ENCODE assay signal across 8 mouse cellular contexts in genomic region chr10:68558828-68559219, GRCm38 (mm10). TPM values are rescaled to one million over a fixed set of nuclear protein-coding genes. Genes with fewer than 3 reads are reported as not detected.
DNase-seq lines count a peak whose midpoint lies in the region; ATAC-seq and TF ChIP-seq lines count a peak whose summit lies in the region.
"Had no signal": no experiment of that assay in that cellular context is flagged by ENCODE, and none has a peak within 500 bp of the region (broad histone marks: within the 10 kb centered on the region; RNA-seq: fewer than 3 reads in every experiment).

No protein-coding gene starts in this region.

- no peaks in the 10 kb centered on the region for H3K9me3 ChIP-seq in heart, embryonic 12.5 days (replicated peaks)
- no peaks in the 10 kb centered on the region for H3K9me3 ChIP-seq in lung, embryonic 15.5 days
- H3K9me3 ChIP-seq in embryonic facial prominence, embryonic 15.5 days (replicated peaks): no peaks in the 10 kb centered on the region
- H3K9me3 ChIP-seq in stomach, postnatal 0 days (ENCODE audit: control insufficient read depth, low read length): no peaks in the 10 kb centered on the region
- H3K9me3 ChIP-seq: hindbrain, embryonic 10.5 days had no signal

- TF ChIP-seq EP300 in stomach, postnatal 0 days (optimal IDR thresholded peaks at IDR 0.05): peak; percentile 11

- WGBS in heart, embryonic 12.5 days: 67% methylated on average over 4 of the region's 4 CpGs
- WGBS in lung, embryonic 15.5 days: 50% methylated on average over 4 of the region's 4 CpGs
- 25% methylated on average over 4 of the region's 4 CpGs for WGBS in embryonic facial prominence, embryonic 15.5 days
- WGBS in stomach, postnatal 0 days: 34% methylated on average over 4 of the region's 4 CpGs

- H3K27ac ChIP-seq in heart, embryonic 12.5 days (ENCODE audit: poor library complexity, severe bottlenecking): peak overlapping the region; percentile 14; the same call in 1 of the 2 replicates
- peak overlapping the region; percentile 72 for H3K27ac ChIP-seq in lung, embryonic 15.5 days
- H3K27ac ChIP-seq in embryonic facial prominence, embryonic 15.5 days (replicated peaks): peak overlapping the region; percentile 86
- no peak overlapping the region for H3K27ac ChIP-seq in stomach, postnatal 0 days (replicated peaks)
- H3K27ac ChIP-seq: hindbrain, embryonic 10.5 days had no signal

- no peak for TF ChIP-seq CTCF in stomach, postnatal 0 days (IDR thresholded peaks at IDR 0.05; ENCODE audit: low read depth)

- H3K9ac ChIP-seq in heart, embryonic 12.5 days: no peak overlapping the region
- no peak overlapping the region for H3K9ac ChIP-seq in lung, embryonic 15.5 days
- no peak overlapping the region for H3K9ac ChIP-seq in embryonic facial prominence, embryonic 15.5 days
- H3K9ac ChIP-seq in stomach, postnatal 0 days (ENCODE audit: low read length): no peak overlapping the region

- no peak overlapping the region for H3K4me2 ChIP-seq in heart, embryonic 12.5 days
- peak overlapping the region; percentile 12; the same call in 1 of the 2 replicates for H3K4me2 ChIP-seq in lung, embryonic 15.5 days
- H3K4me2 ChIP-seq in embryonic facial prominence, embryonic 15.5 days (replicated peaks): peak overlapping the region; percentile 32
- no peak overlapping the region for H3K4me2 ChIP-seq in stomach, postnatal 0 days (replicated peaks; ENCODE audit: low read depth)

- H3K4me1 ChIP-seq in heart, embryonic 12.5 days (replicated peaks): no peaks in the 10 kb centered on the region
- H3K4me1 ChIP-seq in lung, embryonic 15.5 days: peaks cover 14% of the 10 kb centered on the region
- H3K4me1 ChIP-seq in embryonic facial prominence, embryonic 15.5 days: peaks cover 13% of the 10 kb centered on the region
- H3K4me1 ChIP-seq in stomach, postnatal 0 days (replicated peaks; ENCODE audit: control insufficient read depth, insufficient read depth): no peaks in the 10 kb centered on the region
- H3K4me1 ChIP-seq: hindbrain, embryonic 10.5 days had no signal

- no peaks in the 10 kb centered on the region for H3K36me3 ChIP-seq in heart, embryonic 12.5 days
- H3K36me3 ChIP-seq in lung, embryonic 15.5 days: no peaks in the 10 kb centered on the region
- no peaks in the 10 kb centered on the region for H3K36me3 ChIP-seq in embryonic facial prominence, embryonic 15.5 days
- no peaks in the 10 kb centered on the region for H3K36me3 ChIP-seq in stomach, postnatal 0 days (ENCODE audit: control insufficient read depth, insufficient read depth, low read length)
- H3K36me3 ChIP-seq: hindbrain, embryonic 10.5 days had no signal

- ATAC-seq in heart, embryonic 12.5 days (ENCODE audit: insufficient number of reproducible peaks, low FRiP score): no peak
- no peak for ATAC-seq in lung, embryonic 15.5 days (ENCODE audit: borderline replicate concordance, extremely low read depth, low FRiP score, low TSS enrichment)
- ATAC-seq in embryonic facial prominence, embryonic 15.5 days (ENCODE audit: insufficient number of reproducible peaks, low FRiP score, low TSS enrichment, low read depth): no peak; the same call in 1 of the 2 replicates
- ATAC-seq in stomach, postnatal 0 days (ENCODE audit: low FRiP score, low TSS enrichment): no peak

- H3K27me3 ChIP-seq in heart, embryonic 12.5 days (replicated peaks): no peaks in the 10 kb centered on the region
- no peaks in the 10 kb centered on the region for H3K27me3 ChIP-seq in lung, embryonic 15.5 days
- H3K27me3 ChIP-seq in embryonic facial prominence, embryonic 15.5 days: no peaks in the 10 kb centered on the region
- H3K27me3 ChIP-seq in stomach, postnatal 0 days (ENCODE audit: control insufficient read depth, insufficient read depth, low read length): no peaks in the 10 kb centered on the region

- H3K4me3 ChIP-seq in heart, embryonic 12.5 days: no peak overlapping the region
- H3K4me3 ChIP-seq in lung, embryonic 15.5 days: no peak overlapping the region
- H3K4me3 ChIP-seq in embryonic facial prominence, embryonic 15.5 days (replicated peaks): no peak overlapping the region
- H3K4me3 ChIP-seq in stomach, postnatal 0 days (ENCODE audit: low read depth, low read length): no peak overlapping the region
- H3K4me3 ChIP-seq: hindbrain, embryonic 10.5 days had no signal

- DNase-seq in heart, adult 9 months (ENCODE audit: low spot score in 2 of 2): no peak
- no peak for DNase-seq in lung, postnatal 36 days
- no peak for DNase-seq in stomach, postnatal 0 days (ENCODE audit: low spot score)
- DNase-seq in thymus, adult 18-20 months: no peak

RNA-seq across cellular contexts. Expression of gene Cabcoco1, which starts 17.1 kb away (rescaled TPM):
- 22.6 and 23.1 TPM in 2 replicates for polyA plus RNA-seq in heart, embryonic 12.5 days (2016; fragmentation: Nextera tagmentation; extraction: Ambion mirVana)
- polyA plus RNA-seq in lung, embryonic 15.5 days (2015; fragmentation: Nextera tagmentation; extraction: Ambion mirVana): 5.5 and 6.0 TPM in 2 replicates
- polyA plus RNA-seq in embryonic facial prominence, embryonic 15.5 days (2015; fragmentation: Nextera tagmentation; extraction: Ambion mirVana): 6.3 and 11.2 TPM in 2 replicates
- 4.7 and 5.2 TPM in 2 replicates for polyA plus RNA-seq in stomach, postnatal 0 days (2015; fragmentation: Nextera tagmentation; extraction: Ambion mirVana)

Comparison
In these comparisons a context has a peak if more than half of its experiments do, and no peak if none do; other contexts are left out.
1. H3K4me2 ChIP-seq: peak in lung, embryonic 15.5 days (single experiment) and embryonic facial prominence, embryonic 15.5 days (single experiment); none in heart, embryonic 12.5 days (single experiment) and stomach, postnatal 0 days (single experiment).